ENCODE assay signal across 8 mouse cellular contexts in the genomic region with DNA sequence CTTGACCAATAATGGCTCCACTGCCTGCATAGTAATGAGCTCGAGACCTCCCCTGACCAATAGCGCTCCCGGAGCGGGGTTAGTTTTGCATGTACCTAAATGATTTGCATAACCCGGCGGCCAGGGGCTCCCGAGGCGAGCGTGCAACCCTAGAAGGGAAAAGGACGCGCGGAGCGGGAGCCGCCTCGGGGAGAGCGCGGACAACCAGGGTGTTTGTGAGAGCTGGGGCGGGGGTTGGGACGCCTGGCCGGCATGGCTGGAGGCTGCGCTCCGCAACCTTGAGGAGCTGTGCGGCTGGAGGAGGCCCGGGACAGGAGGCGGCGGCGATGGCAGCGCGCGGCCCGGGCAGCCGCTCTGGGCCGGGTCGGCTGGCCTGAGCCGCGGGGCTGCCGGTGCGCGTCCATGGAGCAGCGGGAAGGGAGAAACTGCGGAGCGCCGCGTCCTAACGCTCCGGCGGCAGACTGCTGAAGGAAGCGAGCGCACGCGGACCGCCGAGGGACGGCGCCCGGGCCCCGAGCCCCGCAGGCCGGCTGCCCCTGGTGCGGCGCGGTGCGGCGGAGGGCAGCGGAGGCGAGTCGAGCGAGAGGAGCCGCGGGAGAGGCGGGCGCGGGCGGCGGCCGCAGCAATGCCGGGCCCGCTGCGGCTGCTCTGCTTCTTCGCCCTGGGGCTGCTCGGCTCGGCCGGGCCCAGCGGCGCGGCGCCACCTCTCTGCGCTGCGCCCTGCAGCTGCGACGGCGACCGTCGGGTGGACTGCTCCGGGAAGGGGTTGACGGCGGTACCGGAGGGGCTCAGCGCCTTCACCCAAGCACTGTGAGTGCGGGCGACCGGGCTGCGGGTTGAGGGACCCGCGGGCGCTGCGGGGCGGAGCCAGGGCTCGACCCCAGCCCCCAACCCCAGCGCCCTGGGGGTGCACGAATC. TPM values are rescaled to one million over a fixed set of nuclear protein-coding genes. Genes with fewer than 3 reads are reported as not detected.
A peak's percentile ranks its signal among the peaks of the same experiment; 100 is the strongest.
DNase-seq lines count a peak whose midpoint lies in the region; ATAC-seq lines count a peak whose summit lies in the region.

TSS of gene Lgr4 (plus strand) at position 152 of the 918 bp plus-strand sequence.

- peak; percentile 99 for ATAC-seq in megakaryocyte-erythroid progenitor cell, adult 5-6 weeks (replicated peaks; ENCODE audit: low FRiP score, low TSS enrichment, poor library complexity, severe bottlenecking)

- peak; percentile 99 for DNase-seq in adipocyte (ENCODE audit: low spot score)
- DNase-seq in embryo, embryonic 10 days (ENCODE audit: low spot score) = peak; percentile 97
- peak; percentile 92 for DNase-seq in gastrocnemius, postnatal 10 days
- DNase-seq in induced T-regulatory cell, adult 2 months (ENCODE audit: low read depth) = peak; percentile 82
- DNase-seq in left cerebral cortex, adult 9 months (ENCODE audit: low spot score in 2 of 2) = peak; percentile 90 to 95
- peak; percentile 93 for DNase-seq in right cerebral cortex, postnatal 25 days
- DNase-seq in urinary bladder, postnatal 4 days (ENCODE audit: low spot score in 2 of 2) = peak; percentile 94

RNA-seq across cellular contexts. Expression of gene Lgr4, which starts in this region (rescaled TPM):
- total RNA-seq in gastrocnemius, postnatal 10 days (2021) = 10 to 100 TPM; 25.0 to 25.3 TPM
- 0.67 and 1.4 TPM in 2 replicates for total RNA-seq in megakaryocyte-erythroid progenitor cell, adult 5-6 weeks (2014; fragmentation: Nextera tagmentation)
- total RNA-seq in megakaryocyte-erythroid progenitor cell, adult 5-6 weeks (2017) = 1.3 and 1.6 TPM in 2 replicates

Comparison
In these comparisons a context has a peak if more than half of its experiments do, and no peak if none do; other contexts are left out.
1. Peak in every context shown above with its lines: DNase-seq and ATAC-seq.
2. RNA of gene Lgr4 (total RNA-seq): 25.0 to 25.3 TPM in gastrocnemius, postnatal 10 days; 0.67 to 1.6 TPM in megakaryocyte-erythroid progenitor cell, adult 5-6 weeks; every median in the first group is over 4 times any median in the second.